Mouse (Mus musculus): ENCODE results near the gene Ear2.
"Not testable (repeated sequence)": the region's sequence is repeated elsewhere in the genome, so short reads cannot be mapped to it uniquely, and the experiment has no call there.

Gene Ear2

GRCm38 (mm10) chr14:44102354-44102753 is at the start of gene Ear2:
Ear2 (plus strand) TSS chr14:44102654.
- DNase-seq (ENCODE audit: low spot score in 2 of 2) = not testable (repeated sequence)

- not testable (repeated sequence) for DNase-seq (ENCODE audit: low spot score in 2 of 2)
Measured at GRCm38 (mm10) chr14:44067879-44068278, 34.6 kb upstream of the Ear2 start.

GRCm38 (mm10) chr14:44070595-44070994 is 31.9 kb upstream of the Ear2 start:
- not testable (repeated sequence) for DNase-seq (ENCODE audit: low spot score in 2 of 2)

GRCm38 (mm10) chr14:44077785-44078341 is 24.6 kb upstream of the Ear2 start:
- not testable (repeated sequence) for DNase-seq (ENCODE audit: low spot score in 2 of 2)

GRCm38 (mm10) chr14:44086588-44086987 is 15.9 kb upstream of the Ear2 start:
- DNase-seq (ENCODE audit: low spot score in 2 of 2) = not testable (repeated sequence)

- DNase-seq (ENCODE audit: low spot score in 2 of 2) = not testable (repeated sequence)
Measured at GRCm38 (mm10) chr14:44087535-44087934, 14.9 kb upstream of the Ear2 start.

- DNase-seq (ENCODE audit: low spot score in 2 of 2) = not testable (repeated sequence)
Measured at GRCm38 (mm10) chr14:44091524-44091923, 10.9 kb upstream of the Ear2 start.

- not testable (repeated sequence) for DNase-seq (ENCODE audit: low spot score in 2 of 2)
Measured at GRCm38 (mm10) chr14:44094445-44094844, 8.0 kb upstream of the Ear2 start.

GRCm38 (mm10) chr14:44100030-44100429 is 2.4 kb upstream of the Ear2 start:
- not testable (repeated sequence) for DNase-seq (ENCODE audit: low spot score in 2 of 2)

GRCm38 (mm10) chr14:44110981-44111380 is 8.5 kb downstream of the Ear2 start:
- DNase-seq (ENCODE audit: low spot score in 2 of 2) = no peak

GRCm38 (mm10) chr14:44123551-44123950 is 21.1 kb downstream of the Ear2 start, which contains the start of gene Gm3327:
Gm3327 (plus strand) TSS chr14:44123851.
- DNase-seq (ENCODE audit: low spot score in 2 of 2) = not testable (repeated sequence)

Data from frontal cortex, postnatal 10 days (tissue).